Mouse (Mus musculus) cerebellum, postnatal 25 days (tissue): ENCODE measurements around the gene Mecom.
A peak's percentile ranks its signal among the peaks of the same experiment; 100 is the strongest.

ENCODE experiments used
- DNase-seq, 2 experiments: peaks; one replicate each; pipeline ENCODE4 v3.0.0; 2021; ENCODE audit warnings: mixed read lengths in 2 of 2

Mecom gene

DNA sequence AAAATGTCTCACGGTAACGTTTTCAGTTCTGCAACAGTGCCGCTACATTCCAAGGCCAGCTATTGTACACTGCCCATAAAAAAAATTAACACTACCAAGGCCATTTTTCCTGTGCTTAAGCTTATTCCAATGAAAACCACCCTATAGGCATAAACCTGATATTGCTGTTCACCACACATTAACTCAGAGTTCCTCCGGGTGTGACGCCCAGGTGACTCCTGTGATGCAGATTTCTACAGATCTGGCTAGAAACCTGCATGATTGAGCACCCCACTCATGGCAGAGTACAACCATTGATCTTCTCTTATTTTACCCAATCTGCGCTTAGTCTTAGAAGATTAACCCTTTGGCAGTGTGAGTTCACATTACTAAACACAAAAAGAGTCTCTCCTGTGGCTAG lies 409.2 kb downstream of the Mecom start:
- DNase-seq = no peak

DNA sequence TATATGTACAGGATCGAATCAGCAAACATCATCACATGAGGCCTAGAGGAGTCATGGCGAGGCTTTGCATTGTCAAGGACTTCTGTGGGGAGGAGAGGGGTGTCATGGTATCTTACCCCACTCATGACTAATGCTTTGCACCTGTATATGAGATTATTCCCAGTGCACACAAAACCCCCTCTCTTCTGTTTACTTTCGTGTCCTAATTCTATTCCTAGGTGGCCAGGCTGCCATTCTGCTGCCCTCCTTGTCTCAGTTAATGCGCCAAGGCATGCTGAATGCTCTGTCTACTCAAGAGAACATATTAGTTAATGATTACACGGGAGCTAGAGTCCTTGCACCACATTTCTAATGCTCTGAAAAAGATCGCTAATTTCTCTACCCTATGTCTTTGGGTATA lies 412.0 kb downstream of the Mecom start:
- no peak for DNase-seq

DNA sequence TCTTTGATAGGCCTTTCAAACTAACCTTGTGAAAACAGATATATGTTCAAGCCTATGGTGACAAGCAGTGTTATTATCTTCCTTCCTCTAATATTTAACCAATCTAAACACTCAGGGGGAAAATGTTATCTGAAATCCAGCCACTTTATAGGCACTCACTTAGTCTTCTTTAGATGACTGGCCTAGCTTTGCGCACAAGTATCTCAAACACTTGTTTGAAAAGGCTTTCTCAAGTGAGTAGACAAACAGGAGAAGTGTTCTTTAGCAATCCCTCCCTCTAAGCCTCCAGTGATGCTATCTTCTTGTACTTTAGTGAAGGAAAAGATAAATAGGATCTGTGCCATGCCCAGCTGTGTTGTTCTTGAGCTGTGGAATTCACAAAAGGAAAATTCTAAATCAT lies 412.7 kb downstream of the Mecom start:
- no peak for DNase-seq

DNA sequence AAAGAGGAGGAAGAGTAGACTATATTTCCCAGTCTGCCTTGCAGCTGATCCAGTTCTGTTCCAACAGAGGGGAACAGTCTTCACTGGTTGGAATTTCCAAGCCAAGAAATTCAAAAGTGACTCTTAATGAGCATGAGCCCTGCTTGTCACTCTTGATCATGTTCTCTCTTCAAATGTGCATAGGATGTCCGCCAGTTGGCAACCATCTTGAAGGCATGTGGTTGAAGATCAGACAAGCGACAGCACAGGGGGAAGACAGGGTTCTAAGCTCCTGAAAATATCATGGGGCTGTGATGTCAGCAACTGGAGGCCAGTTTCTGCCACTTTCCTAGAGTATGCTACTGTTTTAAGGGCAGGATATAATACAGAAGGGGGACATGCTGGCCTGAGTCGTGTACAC lies 414.8 kb downstream of the Mecom start:
- no peak for DNase-seq

DNA sequence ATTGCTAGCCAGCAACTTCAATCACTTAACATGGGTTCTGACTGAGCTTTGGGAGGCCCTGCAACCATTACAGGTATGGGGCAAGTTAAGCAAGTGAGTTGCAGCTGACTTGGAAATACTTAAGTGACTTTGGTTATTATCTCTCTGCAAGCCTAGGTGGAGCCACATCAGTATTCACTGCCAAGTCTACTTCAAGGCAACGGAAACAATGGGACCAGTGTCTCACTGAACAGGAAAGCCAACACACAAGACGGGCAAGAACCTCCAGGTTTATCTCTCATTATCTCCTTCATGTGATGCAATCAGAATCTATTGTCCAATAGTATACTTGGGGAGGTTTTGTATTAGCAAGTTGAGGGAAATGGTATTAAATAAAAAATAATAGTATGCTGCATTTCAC lies 415.4 kb downstream of the Mecom start:
- no peak for DNase-seq

DNA sequence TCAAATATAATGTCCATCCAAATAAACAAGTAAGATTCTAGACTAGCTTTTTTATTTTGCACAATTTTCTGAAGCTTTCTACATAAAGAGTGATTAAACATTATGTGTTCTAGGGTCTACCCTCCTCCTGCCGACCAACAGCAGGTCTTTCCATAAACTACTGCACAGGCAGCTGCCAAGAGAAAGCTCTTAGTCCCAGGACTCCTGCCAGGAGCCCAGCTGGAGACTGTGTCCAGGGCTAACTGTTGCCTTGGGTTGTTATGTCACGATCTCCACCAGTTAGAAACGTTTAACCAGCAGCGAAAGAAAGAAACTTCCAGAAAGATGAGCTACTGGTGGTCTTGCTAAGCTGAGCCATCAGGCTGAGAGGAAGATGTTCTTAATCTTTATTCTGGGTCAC lies 417.3 kb downstream of the Mecom start:
- peak in 1 of 2 experiments; percentile 25 for DNase-seq

DNA sequence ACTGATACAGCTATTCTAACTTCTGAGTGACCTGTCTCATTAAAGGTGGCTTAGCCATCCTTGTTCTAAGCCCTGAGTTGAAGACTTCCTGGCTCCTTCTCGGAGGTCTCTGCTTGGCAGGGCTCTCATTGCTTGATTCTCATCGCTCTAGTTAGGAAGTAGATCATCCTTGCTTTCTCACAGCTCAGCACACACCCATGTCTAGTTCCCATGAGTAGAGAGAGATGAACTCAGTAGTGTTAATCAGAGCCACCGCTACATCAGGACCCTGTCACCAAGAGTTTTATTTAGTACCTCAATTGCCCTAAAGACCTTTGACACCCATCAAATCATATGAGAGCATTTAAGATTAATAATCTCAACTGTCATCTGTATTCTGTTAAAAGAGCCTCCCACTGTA lies 425.2 kb downstream of the Mecom start:
- no peak for DNase-seq

DNA sequence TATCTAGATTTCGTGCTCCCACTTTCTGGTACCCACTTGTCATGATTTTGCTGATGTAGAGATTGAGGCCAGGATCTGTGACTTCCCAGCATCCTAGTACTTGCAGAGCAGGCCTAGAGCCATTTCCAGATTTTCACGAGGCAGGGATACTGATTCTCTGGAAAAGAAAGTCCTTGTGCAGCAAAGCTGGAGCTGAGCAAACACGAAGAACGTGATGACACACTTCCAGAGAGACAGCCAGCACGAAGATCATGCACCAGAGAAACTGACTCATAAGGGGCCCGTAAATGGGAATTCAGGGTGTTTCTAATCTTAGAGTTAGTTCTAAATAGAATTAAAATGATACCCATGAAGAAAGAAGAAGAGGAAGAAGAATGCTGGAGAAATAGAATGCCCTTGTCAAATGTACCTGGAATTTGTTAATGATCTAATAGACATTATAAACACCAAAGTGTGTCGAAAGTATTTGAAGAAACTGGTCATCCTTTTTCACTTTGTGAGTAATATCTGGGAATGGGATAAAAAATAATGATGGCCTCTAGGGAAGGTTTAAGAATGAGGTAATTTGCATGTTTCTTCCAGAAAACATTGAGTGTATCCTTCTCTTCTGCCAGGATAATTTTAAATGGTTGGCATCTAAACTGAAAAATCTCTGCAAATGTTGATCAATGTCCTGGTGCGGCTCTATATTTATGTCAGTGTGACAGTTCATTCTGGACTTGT lies 426.9 kb downstream of the Mecom start:
- no peak for DNase-seq

DNA sequence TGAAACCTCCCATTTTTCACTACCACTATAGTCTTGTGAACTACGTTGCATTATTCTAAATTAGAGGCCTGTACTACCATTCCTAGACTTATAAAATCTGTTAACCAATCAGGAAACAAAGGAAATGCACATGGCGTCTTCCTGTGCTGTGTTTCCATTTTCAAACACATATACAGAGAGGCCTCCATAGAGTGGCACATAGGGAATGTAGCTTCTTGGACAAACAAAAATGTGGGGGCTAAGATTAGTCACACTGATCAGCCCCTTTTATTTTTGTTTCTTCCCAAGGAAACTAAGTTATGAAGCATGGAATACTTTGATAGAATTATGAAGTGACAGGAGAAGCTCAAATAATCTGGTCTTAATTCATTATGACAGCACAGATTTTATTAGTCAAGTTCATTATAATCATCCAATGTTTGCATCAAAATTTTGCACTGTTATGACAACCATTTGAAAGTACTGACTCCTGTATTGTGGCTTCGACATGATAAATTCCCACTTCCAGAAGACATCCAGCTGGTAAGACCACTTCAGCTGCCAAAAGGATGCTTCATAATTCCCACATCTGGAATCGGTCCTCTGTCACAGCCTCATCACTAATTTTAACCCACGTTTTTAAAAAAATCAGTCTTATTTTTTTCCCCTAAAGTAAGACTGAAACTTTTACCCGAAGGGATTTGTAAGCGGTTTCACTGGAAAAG lies 429.1 kb downstream of the Mecom start:
- DNase-seq = no peak

DNA sequence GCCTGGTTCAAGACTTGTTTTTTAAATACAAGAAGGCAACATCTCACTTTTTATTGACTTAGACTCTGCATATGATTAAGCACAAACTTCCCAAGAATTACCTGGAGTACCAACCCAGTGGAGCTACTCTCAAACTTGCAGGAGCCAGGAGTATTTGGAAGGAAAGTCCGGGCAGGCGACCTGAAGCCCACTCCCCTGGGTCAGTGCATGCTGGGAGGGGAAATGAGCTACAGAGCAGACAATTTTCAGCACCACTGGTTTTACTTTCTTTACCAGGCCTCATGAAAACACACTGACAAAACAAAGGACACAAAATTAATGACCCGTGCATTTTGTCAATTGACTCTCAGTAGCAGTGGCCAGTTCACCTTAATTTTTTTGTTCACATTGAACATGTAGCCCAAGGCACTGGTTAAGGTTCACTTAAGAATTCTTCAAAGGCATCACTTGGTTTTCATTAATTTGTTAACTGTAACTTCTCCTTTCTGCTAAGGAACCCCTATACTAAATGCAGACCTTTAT lies 434.5 kb downstream of the Mecom start:
- no peak for DNase-seq

DNA sequence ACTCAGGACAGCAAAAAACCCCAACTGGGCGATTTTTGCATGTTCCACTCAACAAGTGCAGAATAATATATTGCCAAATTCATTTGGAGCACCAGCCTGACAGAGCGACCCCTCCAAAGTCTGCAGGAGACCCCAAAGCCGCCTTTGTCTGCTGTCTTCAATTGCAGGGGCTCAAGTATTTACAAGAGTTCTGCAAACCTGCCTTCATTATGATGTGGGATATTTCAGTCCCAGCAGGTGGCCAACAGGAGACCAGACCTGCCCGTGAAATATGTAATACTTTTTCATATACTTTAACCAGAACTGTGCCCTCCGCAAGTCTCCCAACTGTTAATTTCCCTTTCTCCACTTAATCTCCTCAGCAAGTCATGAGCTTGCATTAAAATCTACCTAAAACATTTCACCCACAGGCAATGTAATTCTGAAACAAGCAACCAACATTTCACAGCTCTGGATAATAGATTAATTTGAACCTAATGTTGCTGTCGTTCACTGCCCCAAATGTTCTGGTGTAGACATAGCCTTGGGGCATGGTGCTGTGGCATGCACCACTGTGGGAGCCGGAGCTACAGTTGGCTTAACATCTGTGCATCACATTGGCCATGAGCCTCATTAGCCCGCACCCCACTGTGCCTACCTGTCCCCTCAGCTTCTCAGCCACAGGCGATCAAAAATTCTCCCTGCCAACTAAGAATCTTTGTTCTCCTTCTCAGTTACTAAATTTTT lies 439.7 kb downstream of the Mecom start:
- DNase-seq = no peak

DNA sequence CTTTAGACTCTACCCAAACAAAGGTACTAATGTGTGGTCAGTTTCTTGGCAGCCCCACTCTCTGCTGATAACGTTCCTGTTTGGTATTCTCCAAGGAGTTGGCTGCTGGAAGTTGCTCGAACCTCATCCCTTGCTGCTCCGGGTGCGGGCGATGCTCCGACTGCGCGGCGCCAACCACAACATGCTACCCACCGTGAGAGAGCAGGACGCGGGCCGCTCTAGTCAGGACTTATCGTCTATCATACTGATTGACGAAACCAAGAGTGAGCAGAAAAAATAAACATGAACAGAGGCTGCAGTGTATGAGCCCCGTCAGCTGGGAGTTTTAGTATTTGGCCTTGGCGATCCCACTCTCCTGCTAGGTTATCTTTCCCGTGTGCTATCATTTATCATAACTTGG lies 441.3 kb downstream of the Mecom start:
- DNase-seq = no peak

DNA sequence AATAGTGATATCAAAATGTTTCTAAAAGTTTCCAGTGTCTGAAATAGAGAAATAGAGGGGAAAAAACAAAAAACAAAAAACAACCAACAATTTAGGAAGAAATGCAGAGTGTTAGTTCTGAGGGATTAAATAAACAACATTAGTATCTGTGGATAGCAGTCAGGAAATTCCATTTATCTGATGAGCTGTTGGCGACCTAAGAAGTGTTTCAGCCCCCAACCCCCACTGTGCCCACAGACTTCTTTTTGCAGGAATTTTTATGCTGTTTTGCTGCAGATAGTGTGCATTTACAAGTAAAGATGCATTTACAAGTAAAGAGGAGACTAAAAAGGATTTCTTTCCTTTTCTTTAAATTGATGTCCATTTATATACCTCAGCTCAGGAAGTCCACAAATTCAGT lies 441.9 kb downstream of the Mecom start:
- DNase-seq = no peak

DNA sequence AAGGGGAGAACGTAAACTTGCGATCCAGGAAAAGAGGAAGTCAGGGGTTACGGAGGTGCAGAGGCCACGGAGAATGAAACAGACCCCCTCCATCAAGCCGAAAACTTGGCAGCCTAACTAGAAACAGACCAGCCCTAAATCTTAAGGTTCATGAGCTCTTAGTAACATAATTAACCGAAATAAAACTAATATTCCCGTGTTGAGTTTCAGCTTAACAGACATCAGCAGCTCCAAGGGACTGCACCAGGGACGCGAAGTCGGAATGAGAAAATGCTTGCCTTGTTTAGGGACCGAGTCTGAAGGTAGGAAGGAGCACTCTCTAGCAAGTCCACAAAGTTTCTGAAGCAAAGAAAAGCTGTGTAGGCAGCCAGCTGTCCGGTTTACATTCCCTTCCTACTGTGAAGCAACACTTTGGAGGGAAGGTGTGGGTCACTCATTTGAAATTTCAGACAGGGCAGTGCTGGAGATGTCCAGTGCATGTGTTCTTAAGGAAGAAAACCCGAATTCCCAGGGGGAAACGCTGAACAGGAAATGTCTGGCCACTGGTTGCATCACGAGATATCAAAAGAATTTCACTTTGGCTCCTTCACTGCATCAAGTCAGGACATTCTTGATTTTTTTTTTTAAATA lies 442.5 kb downstream of the Mecom start:
- DNase-seq = no peak

DNA sequence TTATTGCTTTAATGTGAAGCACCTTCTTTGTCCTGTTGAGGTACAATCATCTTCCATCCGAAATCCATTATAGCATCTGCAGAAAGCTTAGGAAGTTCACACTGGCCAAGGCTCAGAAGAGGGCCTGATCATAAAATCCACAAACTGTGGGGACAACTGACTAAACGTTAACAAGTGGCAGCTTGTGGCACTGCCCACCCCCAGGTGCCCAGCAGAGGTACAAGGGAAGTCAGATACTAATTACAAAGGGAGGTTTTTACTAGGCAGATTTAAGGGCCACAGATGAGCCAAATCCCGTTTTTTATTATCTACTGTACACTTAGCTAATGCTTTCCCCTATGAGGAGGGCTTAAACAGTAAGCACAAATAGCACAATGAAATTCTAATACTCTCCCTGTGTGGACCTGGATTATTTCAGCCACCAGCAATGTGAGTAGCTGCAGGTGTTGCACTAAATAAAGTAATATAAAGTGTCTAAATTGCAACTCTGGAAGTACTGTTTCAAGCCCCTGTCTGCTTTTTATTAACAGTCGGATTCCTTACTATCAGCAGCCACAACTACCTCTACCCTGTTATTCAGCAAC lies 443.2 kb downstream of the Mecom start:
- no peak for DNase-seq

DNA sequence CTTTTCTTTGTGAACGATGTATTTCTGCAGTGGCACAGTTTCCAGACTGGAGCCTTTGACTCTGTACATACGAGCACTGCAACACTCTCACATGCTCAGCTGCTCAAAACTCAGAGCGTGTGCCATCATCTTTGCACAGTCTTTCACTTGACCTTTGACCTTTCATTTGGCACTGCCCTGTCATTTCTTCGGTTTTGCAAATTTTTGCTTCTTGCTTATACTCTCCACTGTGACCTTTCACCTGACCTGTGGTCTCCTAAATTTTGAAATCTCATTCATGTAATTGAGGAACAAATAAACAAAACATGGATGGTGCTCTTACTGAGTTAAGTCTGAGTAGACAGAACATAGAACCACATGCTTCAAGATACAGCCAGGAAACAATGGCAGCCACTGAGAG lies 446.7 kb downstream of the Mecom start:
- no peak for DNase-seq

DNA sequence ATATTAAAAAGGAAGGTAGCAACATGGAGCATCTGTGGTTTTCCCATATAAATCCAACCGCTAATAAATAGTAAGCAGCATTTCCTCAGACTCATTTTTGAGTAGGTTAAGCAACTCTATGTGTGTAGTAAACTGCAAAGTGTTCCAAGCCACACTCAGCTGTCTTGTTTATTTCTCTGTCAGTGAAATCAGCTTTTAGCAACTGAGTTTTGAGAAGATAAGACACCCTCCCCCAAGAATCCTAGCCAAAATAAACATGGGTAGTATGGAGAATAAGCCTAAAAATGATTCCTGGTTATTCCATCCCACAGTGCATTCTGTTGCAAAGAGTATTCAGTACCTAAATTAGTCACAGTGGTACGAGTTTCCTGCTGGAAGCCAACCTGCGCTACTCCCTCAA lies 450.1 kb downstream of the Mecom start:
- DNase-seq = no peak

DNA sequence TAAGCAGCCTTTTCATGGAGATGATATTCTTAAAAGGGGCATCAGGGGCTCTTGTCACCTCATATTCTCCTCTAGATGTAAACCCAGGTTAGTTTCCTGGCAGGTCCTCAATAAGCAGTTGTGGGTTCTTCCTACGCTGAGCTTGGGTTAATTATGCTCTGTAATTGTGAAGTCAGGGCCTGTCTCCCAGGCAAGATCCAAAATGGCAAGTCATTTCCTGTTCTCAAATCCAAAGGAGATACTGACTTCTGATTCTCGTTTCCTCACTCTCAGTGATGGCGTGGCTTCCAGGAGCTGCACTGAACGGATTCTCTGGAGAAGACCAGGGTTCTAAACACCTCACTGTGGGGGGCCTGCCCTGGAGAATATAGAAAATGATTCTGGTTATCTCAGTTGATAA lies 450.7 kb downstream of the Mecom start:
- DNase-seq = no peak

DNA sequence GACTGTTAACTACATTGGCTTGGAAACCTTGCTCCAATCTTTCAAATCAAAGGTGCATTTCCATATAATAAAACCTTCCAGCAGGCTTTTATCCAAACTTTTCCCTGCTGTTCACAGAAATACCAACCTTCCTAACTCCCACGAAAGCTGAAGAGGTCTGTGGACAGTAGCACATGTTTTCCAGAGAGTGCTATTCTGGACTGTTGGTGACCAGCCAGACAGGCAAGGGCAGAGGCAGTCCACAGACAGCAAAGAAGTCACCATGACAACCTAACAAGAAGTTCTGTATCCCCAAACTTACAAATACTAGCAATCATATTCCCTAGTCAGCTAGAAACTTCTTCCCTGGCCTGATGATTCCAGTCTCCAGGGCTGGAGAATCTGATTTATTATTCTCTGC lies 454.8 kb downstream of the Mecom start:
- DNase-seq = no peak

DNA sequence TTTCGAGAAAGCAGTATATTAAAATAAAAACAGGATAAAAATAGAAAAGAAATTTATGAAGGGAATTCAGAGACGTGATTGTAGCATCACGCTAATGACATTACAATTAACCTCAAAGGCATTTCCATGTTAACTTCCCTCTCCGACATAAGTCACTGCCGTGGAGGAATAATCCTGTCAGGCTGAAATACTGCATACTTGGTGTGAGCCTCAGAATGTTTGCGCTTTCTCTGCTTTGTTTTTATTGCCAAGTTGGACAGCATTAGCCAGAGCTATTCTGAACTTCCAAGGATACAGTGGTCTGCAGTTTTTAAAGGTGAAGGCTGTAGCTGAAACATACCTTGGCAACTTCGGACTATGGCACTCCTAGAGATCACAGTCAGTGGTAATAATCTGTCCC lies 455.3 kb downstream of the Mecom start:
- DNase-seq = no peak

DNA sequence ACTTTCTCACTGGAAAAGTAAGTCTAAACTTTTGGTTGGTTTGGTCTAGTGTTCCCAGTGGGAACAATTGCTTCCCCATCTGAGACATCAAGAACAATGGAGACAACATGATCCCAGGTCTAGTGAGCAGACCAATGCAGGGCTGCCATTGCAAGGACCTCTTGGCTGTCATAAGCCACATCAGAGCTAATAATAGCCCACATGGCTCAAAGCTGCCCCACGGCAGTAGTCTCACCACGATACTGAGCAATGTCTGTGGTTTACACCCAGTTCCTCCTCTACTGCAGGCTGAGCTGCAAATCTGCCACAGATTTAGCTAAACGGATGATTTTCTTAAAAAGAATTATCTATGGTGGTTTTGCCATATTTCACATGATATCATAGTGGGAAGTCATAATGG lies 455.9 kb downstream of the Mecom start:
- no peak for DNase-seq

DNA sequence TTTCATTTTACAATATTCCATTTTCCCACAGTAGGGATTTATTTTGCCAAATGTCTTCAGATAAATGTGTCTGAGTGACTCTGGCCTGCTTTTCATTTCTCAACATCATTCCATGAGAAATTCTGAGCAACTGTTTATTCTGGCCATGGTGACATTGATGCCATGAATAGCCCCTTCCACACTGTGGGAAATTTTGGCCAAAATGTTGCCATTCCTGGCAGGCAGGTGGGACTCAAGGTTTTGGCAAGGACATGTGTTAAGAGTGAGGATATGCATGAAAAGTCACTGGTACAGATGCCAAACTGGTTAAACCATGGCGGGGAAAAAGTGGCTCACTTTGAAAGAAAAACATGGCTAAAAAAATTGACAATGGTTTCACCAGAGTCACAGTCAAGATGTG lies 456.4 kb downstream of the Mecom start:
- no peak for DNase-seq

DNA sequence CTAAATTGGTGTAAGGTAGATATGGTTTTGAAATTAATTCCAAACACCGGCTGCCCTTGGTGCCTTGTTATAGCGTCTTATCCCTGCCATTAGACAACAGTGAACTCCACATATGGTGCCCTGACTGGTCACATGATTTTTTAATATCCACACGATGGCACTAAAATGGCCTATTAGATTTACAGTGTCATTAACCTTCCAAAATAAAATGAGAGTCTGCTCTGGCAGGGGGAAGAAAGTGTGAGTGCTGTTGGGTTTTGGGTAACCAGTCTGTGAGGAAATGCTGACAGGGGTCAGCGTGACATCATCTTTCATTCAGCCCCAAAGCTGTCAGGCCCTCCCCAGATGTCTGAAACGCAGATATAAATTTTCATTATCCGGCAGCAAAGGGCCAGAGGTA lies 461.7 kb downstream of the Mecom start:
- DNase-seq = no peak
